Mouse (Mus musculus) left cerebral cortex, postnatal 36 days (tissue): Measurements from ENCODE around the gene Cd8a. TPM values are rescaled to one million over a fixed set of nuclear protein-coding genes. Genes with fewer than 3 reads are reported as not detected.

Source experiments
- DNase-seq, 2 experiments: peaks; one replicate each; pipeline ENCODE4 v3.0.0; 2021 to 2022; ENCODE audit warnings: low spot score in 2 of 2, mixed read lengths in 1 of 2
- intact Hi-C: fragments of 180-260 bp; cut with DNase I; formaldehyde crosslinking; loops from one replicate; pipeline ENCODE4 v1.15.1; 2025
- total RNA-seq, 2 experiments: library from RNA; stranded (reverse); gene quantifications; 2 replicates each; pipeline ENCODE4 v1.2.3; 2021

Gene Cd8a
- total RNA-seq, 2 experiments from 2014 or later = not detected

GRCm38 (mm10) chr6:71363995-71364394 lies 9.2 kb upstream of the Cd8a start:
- DNase-seq = no peak
- intact Hi-C loops = no loop called here

DNA sequence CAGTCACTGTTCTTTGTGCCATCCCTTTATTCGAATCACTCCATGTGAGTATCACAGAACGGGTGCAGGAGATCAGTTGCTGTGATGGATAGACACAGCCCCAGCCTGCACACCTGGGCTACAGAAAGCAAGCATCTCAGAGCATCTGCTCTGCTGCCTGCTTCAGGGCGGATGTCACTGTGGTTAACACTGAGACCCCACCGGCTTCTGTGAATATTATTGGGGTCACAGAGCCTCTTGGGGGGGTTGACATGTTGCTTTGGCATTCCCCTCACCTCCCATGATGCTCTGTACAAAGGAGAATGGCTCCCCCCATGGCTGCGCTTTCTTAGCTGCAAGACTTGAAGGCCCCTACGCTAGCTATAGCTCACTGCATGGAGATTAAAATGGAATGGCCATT lies 3.8 kb upstream of the Cd8a start:
- DNase-seq = no peak
- intact Hi-C loops = no loop called here

- intact Hi-C loops = no loop called here
- no peak for DNase-seq
These were observed 2.1 kb upstream of the Cd8a start for GRCm38 (mm10) chr6:71371085-71371605.

DNA sequence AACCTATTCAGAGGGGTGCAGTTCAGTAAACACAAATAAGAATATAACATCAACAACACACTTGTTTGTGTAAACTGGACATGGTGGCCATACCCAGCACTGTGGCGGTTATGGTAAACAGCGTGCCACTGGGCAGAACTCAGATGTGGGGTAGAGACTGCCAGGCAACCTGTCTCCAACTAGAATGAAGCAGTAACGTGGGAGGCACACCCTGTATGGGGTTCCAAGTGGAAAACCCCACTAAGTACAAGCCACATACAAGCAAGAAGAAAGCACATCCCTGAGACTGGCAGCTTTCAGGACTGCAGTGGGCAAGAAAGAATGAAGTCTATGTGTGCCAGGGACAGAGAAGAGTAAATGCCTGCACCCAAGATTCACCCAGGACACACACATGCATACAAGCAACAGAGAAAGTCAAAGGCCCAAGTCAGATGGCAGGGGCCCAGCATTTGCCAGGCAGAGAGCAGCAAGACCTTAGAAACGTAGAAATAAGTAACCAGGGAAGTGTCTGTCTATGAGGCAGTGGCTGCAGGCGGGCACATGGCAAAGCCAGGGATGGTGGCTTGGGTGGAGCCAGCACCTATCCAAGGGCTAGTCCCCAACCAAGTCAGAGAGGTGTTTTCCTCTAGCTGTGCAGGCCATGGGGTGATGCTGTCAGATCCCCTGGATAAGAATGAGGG lies 1.0 kb upstream of the Cd8a start:
- no peak for DNase-seq
- intact Hi-C loops = no loop called here

DNA sequence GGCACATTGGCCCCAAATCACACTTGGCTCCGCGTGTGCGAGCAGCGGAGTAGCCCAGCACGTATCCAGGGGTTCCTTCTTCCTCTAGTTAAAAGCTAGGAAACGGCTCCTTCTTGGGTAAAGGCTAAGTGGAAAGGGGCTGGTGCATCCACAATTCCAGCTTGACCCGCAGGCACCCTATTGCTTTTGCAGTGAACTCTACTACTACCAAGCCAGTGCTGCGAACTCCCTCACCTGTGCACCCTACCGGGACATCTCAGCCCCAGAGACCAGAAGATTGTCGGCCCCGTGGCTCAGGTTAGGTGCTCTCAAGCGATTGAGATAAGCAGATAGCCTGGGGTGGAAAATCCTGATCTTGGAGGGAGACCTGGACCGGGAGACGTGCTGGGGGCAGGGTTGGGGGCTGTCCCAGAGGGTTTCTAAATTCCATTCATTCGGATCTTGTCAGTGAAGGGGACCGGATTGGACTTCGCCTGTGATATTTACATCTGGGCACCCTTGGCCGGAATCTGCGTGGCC lies 1.1 kb downstream of the Cd8a start:
- intact Hi-C loops = no loop called here
- DNase-seq = no peak

DNA sequence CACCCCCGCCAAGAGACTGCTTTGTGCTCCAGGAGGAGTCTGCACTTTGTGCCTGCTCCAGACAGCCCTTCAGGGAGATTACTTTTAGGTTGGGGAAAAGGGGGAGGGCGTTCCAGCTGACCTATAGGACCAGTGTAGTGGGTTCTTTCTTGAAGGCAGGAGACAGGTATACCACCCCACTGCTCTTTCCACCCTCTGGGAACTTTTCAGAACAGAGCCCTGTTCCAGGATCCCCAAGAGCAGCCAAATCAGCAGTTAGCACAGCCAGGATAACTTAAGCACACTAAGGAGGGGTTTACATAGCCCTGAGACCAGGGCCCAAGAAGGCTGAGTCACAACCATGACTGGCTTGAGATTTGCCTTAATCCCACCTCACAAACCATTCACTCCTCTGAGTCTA lies 1.7 kb downstream of the Cd8a start:
- intact Hi-C loops = no loop called here
- no peak for DNase-seq

- DNase-seq = no peak
- intact Hi-C loops = no loop called here
These were observed 3.5 kb downstream of the Cd8a start for GRCm38 (mm10) chr6:71376711-71377110.

- intact Hi-C loops = no loop called here
- DNase-seq = no peak
These were observed 8.4 kb downstream of the Cd8a start for GRCm38 (mm10) chr6:71381654-71382053.

DNA sequence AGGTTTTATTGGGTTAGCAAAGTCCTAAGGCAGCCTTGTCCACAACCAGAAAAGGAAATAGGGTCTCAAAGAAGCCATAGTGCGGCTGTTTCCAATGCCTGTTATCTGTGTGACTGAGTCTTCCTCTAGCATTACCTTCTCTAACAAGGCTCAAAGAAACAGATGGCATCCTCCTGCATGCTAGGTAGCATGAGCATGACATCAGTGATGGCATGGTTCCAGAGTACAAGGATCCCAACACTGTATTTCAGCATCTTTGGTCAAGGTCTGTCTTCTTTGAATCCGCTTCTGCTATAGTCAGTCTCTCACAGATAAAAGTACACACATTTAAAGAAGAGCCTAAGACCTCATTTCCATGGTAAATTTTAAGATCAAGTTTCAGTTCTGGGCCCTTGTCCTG lies 17.3 kb downstream of the Cd8a start:
- DNase-seq = no peak
- intact Hi-C loops = no loop called here

DNA sequence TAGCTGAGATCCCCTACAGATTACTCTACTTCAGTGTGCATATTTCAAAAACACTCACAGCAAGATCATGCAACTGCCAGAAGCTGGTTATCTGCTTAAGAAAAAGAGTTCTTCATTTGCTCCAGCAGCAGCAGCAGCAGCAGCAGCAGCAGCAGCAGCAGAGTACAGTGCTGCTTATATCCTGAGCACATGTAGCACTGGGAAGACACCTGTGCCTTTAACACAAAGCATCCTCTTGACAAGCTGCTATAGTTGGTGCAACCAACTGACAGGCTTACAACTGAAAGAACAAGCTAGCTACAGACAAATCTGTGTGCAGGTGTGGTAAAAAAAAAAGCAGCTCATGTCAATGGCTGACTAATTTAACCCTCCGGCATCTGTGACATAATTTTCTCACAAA lies 22.8 kb downstream of the Cd8a start:
- DNase-seq = no peak
- intact Hi-C loops = loop anchor here (5.0 kb wide), 2 partner anchors 124 to 229 kb away; partner anchors contain the start of gene Krcc1

DNA sequence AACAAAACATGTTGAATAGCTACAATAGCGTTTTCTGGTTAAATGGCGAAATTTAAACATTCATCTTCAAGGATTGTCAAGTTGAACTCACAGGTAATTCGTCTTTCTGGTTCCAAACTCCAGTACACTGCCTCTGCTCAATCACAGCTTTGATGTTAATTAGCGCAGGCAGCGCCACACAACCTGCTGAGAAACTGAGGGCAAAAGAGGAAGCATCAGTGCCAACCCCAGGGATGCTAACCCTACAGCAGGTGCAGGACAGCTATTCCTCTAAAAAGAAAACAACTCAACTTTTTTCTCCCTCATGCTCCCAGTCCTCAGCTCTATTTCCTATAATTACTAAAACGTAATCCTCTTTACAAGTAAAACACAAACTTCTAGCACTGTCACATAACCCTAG lies 23.5 kb downstream of the Cd8a start:
- DNase-seq = no peak
- intact Hi-C loops = loop anchor here (5.0 kb wide), 2 partner anchors 124 to 229 kb away; partner anchors contain the start of gene Krcc1

GRCm38 (mm10) chr6:71398829-71399609 lies 25.8 kb downstream of the Cd8a start:
- intact Hi-C loops = loop anchor here (5.0 kb wide), 2 partner anchors 127 to 232 kb away; partner anchors contain the start of gene Krcc1
- no peak for DNase-seq

DNA sequence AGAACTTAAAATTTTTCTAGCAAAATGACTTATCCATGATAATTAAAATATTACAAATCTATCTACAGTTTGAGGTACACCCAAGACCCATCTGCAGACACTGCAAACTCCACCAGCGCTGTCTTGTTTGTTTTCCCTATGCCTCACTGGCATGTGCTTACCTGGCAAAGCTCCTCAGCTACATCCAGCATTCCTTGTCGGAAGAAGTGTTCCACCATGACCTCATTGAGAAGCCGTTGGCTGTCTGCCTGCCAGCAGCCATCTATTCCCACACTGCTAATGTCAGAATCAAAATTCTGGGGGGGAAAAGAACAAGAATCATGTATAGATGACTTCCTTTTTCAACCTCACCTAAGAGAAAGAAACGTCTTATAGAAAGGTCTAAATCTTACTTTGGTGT lies 41.4 kb downstream of the Cd8a start:
- intact Hi-C loops = no loop called here

DNA sequence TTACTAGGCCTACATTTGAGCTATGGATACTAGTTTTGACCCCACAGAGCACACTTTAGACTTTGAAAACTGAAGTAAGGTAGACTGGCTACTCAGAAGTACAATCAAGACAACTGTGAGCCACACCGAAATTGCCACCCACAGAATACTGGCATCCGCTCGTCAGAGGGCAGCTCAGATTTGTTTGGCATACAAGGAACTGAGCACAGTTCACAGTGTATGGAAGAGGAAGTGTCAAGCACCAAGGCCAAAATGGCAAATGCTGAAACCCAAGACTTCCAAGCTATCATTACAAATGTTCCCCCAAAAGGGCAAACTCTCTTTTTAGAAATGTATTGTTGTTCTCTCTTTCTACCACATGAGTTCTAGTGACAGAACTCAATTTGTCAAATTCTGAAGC lies 42.2 kb downstream of the Cd8a start:
- intact Hi-C loops = no loop called here
- no peak for DNase-seq

More for the DNA sequence above, 41.4 kb downstream of the Cd8a start:
- no peak for DNase-seq

DNA sequence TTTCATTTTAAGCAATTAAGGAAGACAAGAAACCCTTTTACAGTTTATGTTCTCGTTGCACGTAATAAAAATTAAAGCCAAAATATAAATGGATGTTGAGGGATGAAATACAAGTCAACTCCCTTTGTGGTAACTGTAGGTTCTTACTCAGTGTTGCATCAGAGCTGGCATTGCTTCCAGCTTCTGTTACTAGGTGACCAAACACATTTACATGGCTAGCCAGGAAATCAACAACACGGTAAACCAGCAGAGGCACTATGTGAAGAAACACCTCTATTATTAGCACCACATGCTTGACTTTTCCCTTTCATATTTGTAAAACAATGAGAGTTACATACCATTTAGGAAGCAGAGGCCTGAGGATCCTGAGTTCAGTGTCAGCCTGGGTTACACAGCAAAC lies 45.6 kb downstream of the Cd8a start:
- intact Hi-C loops = no loop called here
- no peak for DNase-seq

DNA sequence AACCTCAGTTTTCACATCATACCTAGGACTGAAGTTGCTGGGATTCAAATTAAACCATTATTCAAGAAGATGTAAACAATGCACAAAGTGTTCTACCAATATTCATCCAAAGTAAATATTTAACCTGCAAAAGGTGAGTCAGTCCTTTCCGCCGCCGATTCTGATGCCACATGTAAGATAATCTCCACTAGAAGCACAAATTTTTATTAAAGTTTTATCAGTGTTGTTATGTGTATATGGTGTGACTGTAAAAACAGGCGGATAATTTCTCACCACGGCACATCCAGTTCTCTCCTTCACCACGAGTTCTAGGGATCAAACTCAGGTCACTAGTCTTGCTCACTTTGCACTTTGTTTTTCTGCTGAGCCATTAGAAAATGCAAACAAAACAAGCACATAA lies 47.6 kb downstream of the Cd8a start:
- intact Hi-C loops = no loop called here
- no peak for DNase-seq

DNA sequence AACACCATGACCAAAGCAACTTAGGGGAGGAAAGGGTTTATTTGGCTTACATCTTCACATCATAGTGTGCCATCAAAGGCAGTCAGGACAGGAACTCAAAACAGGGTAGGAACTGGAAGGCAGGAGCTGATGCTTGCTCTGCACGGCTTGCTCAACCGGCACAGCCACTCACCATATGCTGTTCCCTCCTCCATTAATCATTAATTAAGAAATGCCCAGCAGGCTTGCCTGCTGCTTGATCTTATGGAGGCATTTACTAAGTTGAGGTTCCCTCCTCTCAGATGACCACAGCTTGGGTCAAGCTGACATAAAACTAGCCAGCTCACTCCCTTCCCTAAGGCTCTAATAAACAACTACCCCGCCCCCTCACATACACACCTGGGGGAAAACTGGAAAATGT lies 48.9 kb downstream of the Cd8a start:
- intact Hi-C loops = no loop called here
- DNase-seq = no peak

- intact Hi-C loops = no loop called here
- DNase-seq = no peak
These were observed 49.9 kb downstream of the Cd8a start for GRCm38 (mm10) chr6:71423116-71423515.

DNA sequence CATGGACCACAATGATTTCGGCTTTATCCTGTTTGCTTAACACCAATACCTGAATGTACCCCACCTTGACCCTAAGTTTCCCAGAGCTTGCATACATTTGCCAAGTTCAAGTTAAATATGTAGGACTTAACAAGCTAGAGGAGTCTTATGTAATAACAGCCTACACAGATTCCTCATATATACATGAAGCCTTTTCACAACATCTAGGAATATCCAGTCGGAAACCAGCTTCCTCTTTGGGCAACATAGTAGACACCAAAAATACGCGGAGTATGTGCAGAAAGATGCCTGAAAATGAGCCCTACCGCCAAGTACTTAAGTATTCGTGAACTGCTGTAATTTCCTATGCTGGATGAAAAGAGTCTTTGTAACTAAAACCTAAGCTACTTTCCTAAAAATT lies 52.5 kb downstream of the Cd8a start:
- DNase-seq = peak in 1 of 2 experiments; percentile 14
- intact Hi-C loops = no loop called here

GRCm38 (mm10) chr6:71427996-71428725 lies 54.9 kb downstream of the Cd8a start:
- no peak for DNase-seq
- intact Hi-C loops = no loop called here
